8 mouse cellular contexts compared by ENCODE assay signal in the genomic region with DNA sequence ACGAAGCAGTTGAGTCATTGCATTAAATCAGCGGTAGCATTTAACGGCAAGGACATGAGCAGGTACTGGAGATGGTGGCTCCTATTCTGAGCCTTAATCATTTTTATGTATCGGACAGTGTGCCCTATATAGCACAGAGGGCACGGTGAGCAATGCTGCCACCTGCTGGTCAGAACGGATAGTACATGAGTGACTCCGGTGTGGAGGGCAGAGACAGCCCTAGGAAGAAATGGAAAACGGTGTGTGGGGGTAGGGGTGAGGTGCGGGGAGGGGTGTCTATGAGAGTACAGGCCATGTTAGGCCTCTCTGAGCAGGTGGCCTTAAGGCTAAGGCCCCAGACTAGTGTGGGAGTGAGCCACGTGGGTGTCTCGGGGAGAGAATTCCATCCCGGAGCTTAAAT. TPM values are rescaled to one million over a fixed set of nuclear protein-coding genes. Genes with fewer than 3 reads are reported as not detected.
A peak's percentile ranks its signal among the peaks of the same experiment; 100 is the strongest.
DNase-seq lines count a peak whose midpoint lies in the region; ATAC-seq and TF ChIP-seq lines count a peak whose summit lies in the region.

No protein-coding gene starts in this region.

- 27% methylated on average over 12 of the region's 12 CpGs for WGBS in heart, adult 2 months
- 29% methylated on average over 12 of the region's 12 CpGs for WGBS in heart, embryonic 10.5 days
- 31% methylated on average over 12 of the region's 12 CpGs for whole genome bisulfite sequencing in forebrain, embryonic 12.5 days
- 26% methylated on average over 12 of the region's 12 CpGs for WGBS in hindbrain, embryonic 14.5 days
- 28% methylated on average over 12 of the region's 12 CpGs for WGBS in midbrain, embryonic 11.5 days

- ATAC-seq in forebrain, embryonic 12.5 days (ENCODE audit: low FRiP score), result peak; percentile 33; the same call in 1 of the 2 replicates
- 0 out of 2 replicates have a peak, but pooled peaks have one; percentile 55 for ATAC-seq in hindbrain, embryonic 14.5 days (ENCODE audit: low FRiP score)
- ATAC-seq in midbrain, embryonic 11.5 days (ENCODE audit: low FRiP score), result peak; percentile 83

- H3K27me3 ChIP-seq in heart, adult 2 months (ENCODE audit: control insufficient read depth, insufficient read depth, low read length), result no peaks in the 10 kb centered on the region
- H3K27me3 ChIP-seq in heart, embryonic 10.5 days (ENCODE audit: insufficient read depth, poor library complexity, severe bottlenecking), result no peaks in the 10 kb centered on the region; the same call in 1 of the 2 replicates
- no peaks in the 10 kb centered on the region; the same call in 1 of the 2 replicates for H3K27me3 ChIP-seq in forebrain, embryonic 12.5 days
- no peaks in the 10 kb centered on the region for H3K27me3 ChIP-seq in hindbrain, embryonic 14.5 days (ENCODE audit: control insufficient read depth, insufficient read depth, low read length)
- H3K27me3 ChIP-seq in midbrain, embryonic 11.5 days (ENCODE audit: control insufficient read depth, insufficient read depth, low read length), result no peaks in the 10 kb centered on the region

- no peaks in the 10 kb centered on the region for H3K36me3 ChIP-seq in heart, adult 2 months (ENCODE audit: control insufficient read depth, insufficient read depth, low read length)
- peaks cover 18% of the 10 kb centered on the region for H3K36me3 ChIP-seq in heart, embryonic 10.5 days
- peaks cover 9% of the 10 kb centered on the region for H3K36me3 ChIP-seq in forebrain, embryonic 12.5 days (replicated peaks)
- H3K36me3 ChIP-seq in hindbrain, embryonic 14.5 days (replicated peaks; ENCODE audit: control insufficient read depth, insufficient read depth), result peaks cover 12% of the 10 kb centered on the region
- no peaks in the 10 kb centered on the region for H3K36me3 ChIP-seq in midbrain, embryonic 11.5 days (ENCODE audit: control insufficient read depth, insufficient read depth, low read length)

- TF ChIP-seq CTCF in heart, adult 2 months (IDR thresholded peaks at IDR 0.05), result peak; percentile 81

- H3K27ac ChIP-seq in heart, adult 2 months, result no peak overlapping the region
- no peak overlapping the region for H3K27ac ChIP-seq in heart, embryonic 10.5 days
- H3K27ac ChIP-seq in forebrain, embryonic 12.5 days, result no peak overlapping the region
- H3K27ac ChIP-seq in hindbrain, embryonic 14.5 days, result no peak overlapping the region
- H3K27ac ChIP-seq in midbrain, embryonic 11.5 days (ENCODE audit: low read depth, low read length), result no peak overlapping the region

- TF ChIP-seq POLR2A in heart, adult 2 months (IDR thresholded peaks at IDR 0.05; ENCODE audit: insufficient read depth, low read depth, low read length), result no peak

- no peak overlapping the region for H3K4me3 ChIP-seq in heart, adult 2 months
- no peak overlapping the region for H3K4me3 ChIP-seq in heart, embryonic 10.5 days
- H3K4me3 ChIP-seq in forebrain, embryonic 12.5 days (replicated peaks), result no peak overlapping the region
- H3K4me3 ChIP-seq in hindbrain, embryonic 14.5 days (replicated peaks; ENCODE audit: low read length), result no peak overlapping the region
- H3K4me3 ChIP-seq in midbrain, embryonic 11.5 days (ENCODE audit: low read depth, low read length), result no peak overlapping the region

- TF ChIP-seq EP300 in heart, adult 2 months (IDR thresholded peaks at IDR 0.05; ENCODE audit: insufficient read depth, low read depth, low read length), result no peak

- H3K4me1 ChIP-seq in heart, adult 2 months (ENCODE audit: control insufficient read depth, insufficient read depth, low read length), result no peaks in the 10 kb centered on the region; the same call in 1 of the 2 replicates
- H3K4me1 ChIP-seq in heart, embryonic 10.5 days, result no peaks in the 10 kb centered on the region
- no peaks in the 10 kb centered on the region for H3K4me1 ChIP-seq in forebrain, embryonic 12.5 days
- no peaks in the 10 kb centered on the region for H3K4me1 ChIP-seq in hindbrain, embryonic 14.5 days (replicated peaks; ENCODE audit: control insufficient read depth, insufficient read depth, low read length)
- no peaks in the 10 kb centered on the region for H3K4me1 ChIP-seq in midbrain, embryonic 11.5 days (ENCODE audit: control insufficient read depth, insufficient read depth, low read length)

- H3K79me2 ChIP-seq in heart, adult 2 months (replicated peaks; ENCODE audit: control insufficient read depth, insufficient read depth, low read length), result no peaks in the 10 kb centered on the region

- H3K4me2 ChIP-seq in forebrain, embryonic 12.5 days, result no peak overlapping the region
- no peak overlapping the region for H3K4me2 ChIP-seq in hindbrain, embryonic 14.5 days (replicated peaks)
- H3K4me2 ChIP-seq in midbrain, embryonic 11.5 days, result no peak overlapping the region

- DNase-seq in heart, adult 2 months, result peak; percentile 36 to 80
- no peak for DNase-seq in heart, embryonic 10.5 days (ENCODE audit: low spot score)
- DNase-seq in cerebellum, adult 11 months, result peak; percentile 43
- DNase-seq in hindbrain, embryonic 14.5 days (ENCODE audit: low spot score), result peak; percentile 81
- peak; percentile 77 for DNase-seq in left cerebral cortex, postnatal 4 days
- peak; percentile 97 for DNase-seq in midbrain, embryonic 11.5 days (ENCODE audit: low spot score, missing footprints)
- peak; percentile 34 to 36 for DNase-seq in spleen, postnatal 36 days (ENCODE audit: low spot score in 2 of 2)

- intact Hi-C loops in heart, adult 2 months (cut with DNase I), result no loop called here
- intact Hi-C loops in left cerebral cortex, postnatal 4 days (cut with DNase I), result no loop called here

- no peaks in the 10 kb centered on the region for H3K9me3 ChIP-seq in heart, embryonic 10.5 days
- no peaks in the 10 kb centered on the region for H3K9me3 ChIP-seq in forebrain, embryonic 12.5 days
- H3K9me3 ChIP-seq in hindbrain, embryonic 14.5 days (ENCODE audit: control insufficient read depth, low read length), result no peaks in the 10 kb centered on the region
- no peaks in the 10 kb centered on the region for H3K9me3 ChIP-seq in midbrain, embryonic 11.5 days (ENCODE audit: control insufficient read depth, low read length)

- no peak overlapping the region for H3K9ac ChIP-seq in heart, adult 2 months (ENCODE audit: low read depth, low read length)
- H3K9ac ChIP-seq in forebrain, embryonic 12.5 days, result no peak overlapping the region
- H3K9ac ChIP-seq in hindbrain, embryonic 14.5 days, result no peak overlapping the region
- no peak overlapping the region for H3K9ac ChIP-seq in midbrain, embryonic 11.5 days (ENCODE audit: low read length)

RNA-seq across cellular contexts. Expression of gene Stx2, which starts 26.8 kb away (rescaled TPM):
- 10 to 100 TPM; 12.0 to 14.2 TPM for total RNA-seq in heart, adult 2 months (2021)
- 17.1 and 24.2 TPM in 2 replicates for polyA plus RNA-seq in heart, adult 2 months (2012; rRNA removed)
- 19.8 and 23.9 TPM in 2 replicates for polyA plus RNA-seq in heart, embryonic 10.5 days (2016; fragmentation: Nextera tagmentation; extraction: Ambion mirVana)
- polyA plus RNA-seq in forebrain, embryonic 12.5 days (2016; fragmentation: Nextera tagmentation; extraction: Ambion mirVana), result 23.1 and 25.7 TPM in 2 replicates
- polyA plus RNA-seq in hindbrain, embryonic 14.5 days (2014; fragmentation: Nextera tagmentation; extraction: Ambion mirVana), result 15.0 and 15.2 TPM in 2 replicates
- total RNA-seq in left cerebral cortex, postnatal 4 days (2021), result 10 to 100 TPM; 30.4 to 33.2 TPM
- 26.0 and 27.6 TPM in 2 replicates for polyA plus RNA-seq in midbrain, embryonic 11.5 days (2014; fragmentation: Nextera tagmentation; extraction: Ambion mirVana)

RNA-seq across cellular contexts. Expression of gene Rimbp2, which starts 28.3 kb away (rescaled TPM):
- under 1 TPM in 1 of 2 experiments, not detected in 1; 0.07 TPM for total RNA-seq in heart, adult 2 months (2021)
- polyA plus RNA-seq in heart, adult 2 months (2012; rRNA removed), result 0.06 and 0.15 TPM in 2 replicates
- 0.20 and 0.55 TPM in 2 replicates for polyA plus RNA-seq in heart, embryonic 10.5 days (2016; fragmentation: Nextera tagmentation; extraction: Ambion mirVana)
- 1.00 and 1.3 TPM in 2 replicates for polyA plus RNA-seq in forebrain, embryonic 12.5 days (2016; fragmentation: Nextera tagmentation; extraction: Ambion mirVana)
- polyA plus RNA-seq in hindbrain, embryonic 14.5 days (2014; fragmentation: Nextera tagmentation; extraction: Ambion mirVana), result 8.1 and 8.9 TPM in 2 replicates
- 10 to 100 TPM; 67.1 to 68.9 TPM for total RNA-seq in left cerebral cortex, postnatal 4 days (2021)
- 1.5 and 1.6 TPM in 2 replicates for polyA plus RNA-seq in midbrain, embryonic 11.5 days (2014; fragmentation: Nextera tagmentation; extraction: Ambion mirVana)

RNA-seq across cellular contexts. Expression of gene Ran, which starts 38.3 kb away (rescaled TPM):
- 10 to 100 TPM; 88.2 to 99.2 TPM for total RNA-seq in heart, adult 2 months (2021)
- 44.4 and 58.1 TPM in 2 replicates for polyA plus RNA-seq in heart, adult 2 months (2012; rRNA removed)
- 581 and 755 TPM in 2 replicates for polyA plus RNA-seq in heart, embryonic 10.5 days (2016; fragmentation: Nextera tagmentation; extraction: Ambion mirVana)
- polyA plus RNA-seq in forebrain, embryonic 12.5 days (2016; fragmentation: Nextera tagmentation; extraction: Ambion mirVana), result 821 and 873 TPM in 2 replicates
- 343 and 359 TPM in 2 replicates for polyA plus RNA-seq in hindbrain, embryonic 14.5 days (2014; fragmentation: Nextera tagmentation; extraction: Ambion mirVana)
- total RNA-seq in left cerebral cortex, postnatal 4 days (2021), result 100 to 1,000 TPM; 164 to 165 TPM
- 948 and 951 TPM in 2 replicates for polyA plus RNA-seq in midbrain, embryonic 11.5 days (2014; fragmentation: Nextera tagmentation; extraction: Ambion mirVana)

Comparison
In these comparisons a context has a peak if more than half of its experiments do, and no peak if none do; other contexts are left out.
1. ATAC-seq: peak in every context shown above with its lines; median percentile 83 in midbrain, embryonic 11.5 days; 55 in hindbrain, embryonic 14.5 days; 33 in forebrain, embryonic 12.5 days.